Mouse (Mus musculus) embryo, embryonic 11 days (tissue): ENCODE results near the gene Cav3.
A peak's percentile ranks its signal among the peaks of the same experiment; 100 is the strongest.

Source experiments
- DNase-seq: peaks from one replicate; pipeline ENCODE4 v3.0.0-alpha.2; 2015

Cav3 gene

DNA sequence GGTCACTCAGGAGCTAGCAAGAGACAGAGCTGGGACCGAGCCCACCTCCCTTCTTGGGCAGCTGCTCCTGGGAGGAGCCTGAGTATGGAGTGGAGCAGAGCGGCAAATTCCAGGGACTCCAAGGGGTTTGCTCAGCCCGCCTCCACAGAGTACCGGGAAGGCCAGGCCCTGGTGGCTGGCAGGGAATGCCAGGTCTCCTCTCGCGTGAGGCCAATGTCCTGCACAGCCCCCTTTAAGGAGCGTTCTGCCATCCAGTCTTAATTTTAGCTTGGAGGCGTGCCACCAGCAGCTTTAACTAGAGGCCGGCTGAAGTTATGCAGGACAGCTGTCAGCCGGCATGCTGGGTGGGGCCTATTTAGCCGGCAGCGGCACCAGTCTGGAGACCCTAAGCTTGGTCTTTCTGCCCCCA, at the start of gene Cav3:
TSS of gene Cav3 (plus strand) at position 165 of the 409 bp plus-strand sequence.
- DNase-seq, result peak; percentile 3

DNA sequence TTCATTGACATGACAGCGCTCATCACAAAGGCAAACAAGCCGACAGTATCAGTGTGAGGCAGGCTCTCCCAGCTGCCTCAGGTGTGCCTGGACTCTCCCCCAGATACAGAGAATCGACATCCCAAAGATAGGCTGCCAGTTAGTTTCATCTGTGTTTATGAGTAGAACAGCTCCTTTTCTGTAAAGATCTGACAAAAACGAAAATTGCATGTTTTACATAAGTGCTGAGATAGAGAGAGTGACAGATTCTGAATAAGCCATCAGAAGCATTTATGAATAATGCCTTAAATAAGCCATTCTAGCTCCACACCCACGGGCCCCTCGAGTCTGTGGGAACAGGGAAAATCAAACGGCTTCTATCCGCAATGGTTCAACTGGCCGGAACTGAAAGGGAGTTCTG, 40.0 kb upstream of the Cav3 start:
- DNase-seq, result no peak

DNA sequence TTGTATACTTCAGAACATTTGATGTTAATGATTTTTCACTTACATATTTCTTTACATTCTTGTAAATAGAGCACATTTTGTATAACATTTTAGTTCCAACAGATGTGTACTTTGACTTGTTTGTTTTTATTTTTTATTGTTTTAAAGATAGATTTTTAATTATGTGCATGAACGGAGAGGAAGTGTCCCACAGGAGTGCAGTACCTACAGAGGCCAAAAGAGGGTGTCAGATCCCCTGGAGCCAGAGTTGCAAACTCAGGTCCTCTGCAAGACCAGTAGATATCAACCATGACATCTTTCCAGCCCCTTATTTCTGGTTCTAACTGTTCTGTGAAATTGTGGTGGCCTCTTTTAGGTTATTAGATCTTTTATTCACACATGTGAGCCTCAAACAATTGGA, 38.4 kb upstream of the Cav3 start:
- DNase-seq, result no peak

DNA sequence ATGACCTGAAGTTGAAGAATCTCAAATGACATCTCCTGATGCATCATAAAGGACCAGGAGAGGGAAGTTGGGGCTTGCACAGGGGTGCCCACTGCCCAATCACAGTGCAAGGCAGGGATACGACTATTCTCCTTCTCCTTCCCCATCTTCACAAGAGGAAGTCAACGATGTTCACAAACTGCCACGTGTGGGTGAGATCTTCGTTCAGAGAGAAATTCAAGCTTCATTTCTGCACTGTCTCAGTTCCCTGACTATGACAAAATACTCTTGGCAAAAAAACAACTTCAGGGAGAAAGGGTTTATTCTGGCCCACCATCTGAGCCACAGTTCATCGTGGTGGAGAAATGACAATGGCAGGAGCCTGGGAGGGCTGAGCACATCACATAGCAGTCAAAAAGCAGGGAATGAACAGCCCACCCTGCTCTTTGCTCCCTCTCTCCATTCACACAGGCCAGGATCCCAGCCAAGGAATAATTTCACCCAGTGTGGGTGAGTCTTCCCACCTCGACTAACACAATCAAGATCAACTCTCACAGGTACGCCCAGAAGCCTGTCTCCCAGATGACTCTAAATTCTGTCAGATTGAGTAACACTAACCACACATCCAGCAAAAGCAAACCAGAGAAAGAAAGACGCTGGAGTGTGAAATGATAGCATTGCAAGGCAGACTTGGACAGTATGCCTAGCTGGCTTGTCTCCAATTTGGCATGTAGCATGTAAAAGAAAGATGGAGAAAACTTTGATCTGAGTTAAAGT, 35.4 kb upstream of the Cav3 start:
- no peak for DNase-seq

DNA sequence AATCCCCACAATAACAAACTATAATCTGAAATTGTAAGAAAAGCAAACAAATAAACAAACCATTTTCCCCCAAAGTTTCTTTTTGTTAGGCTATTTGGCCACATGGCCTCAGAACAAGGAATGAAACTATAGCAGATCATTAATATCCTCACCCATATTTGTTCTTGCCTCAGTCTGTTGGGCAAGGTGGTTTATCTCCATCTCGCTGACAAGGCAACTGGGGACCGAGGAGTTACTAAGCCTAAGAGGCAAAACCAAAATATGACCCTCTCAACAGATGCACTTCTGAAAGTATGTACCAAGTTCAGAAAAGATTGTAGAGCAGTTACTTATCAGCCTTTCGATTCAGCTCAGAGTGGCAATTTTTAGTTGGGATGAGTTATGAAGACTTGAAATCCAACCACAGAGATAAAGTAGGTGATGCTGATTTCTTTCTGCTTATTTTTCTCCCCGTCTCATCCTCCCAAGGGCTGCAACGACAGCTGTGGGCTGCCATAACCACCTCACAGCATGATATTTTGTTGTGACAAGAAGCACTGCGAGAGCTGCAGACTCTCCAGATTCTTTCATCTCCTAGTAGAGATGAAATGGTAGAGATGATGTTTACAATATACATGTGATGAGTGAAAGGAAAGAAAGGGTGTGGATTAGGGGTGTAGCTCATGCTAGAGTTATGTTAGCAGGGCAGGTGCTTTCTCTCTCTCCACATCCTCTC, 33.1 kb upstream of the Cav3 start:
- no peak for DNase-seq

DNA sequence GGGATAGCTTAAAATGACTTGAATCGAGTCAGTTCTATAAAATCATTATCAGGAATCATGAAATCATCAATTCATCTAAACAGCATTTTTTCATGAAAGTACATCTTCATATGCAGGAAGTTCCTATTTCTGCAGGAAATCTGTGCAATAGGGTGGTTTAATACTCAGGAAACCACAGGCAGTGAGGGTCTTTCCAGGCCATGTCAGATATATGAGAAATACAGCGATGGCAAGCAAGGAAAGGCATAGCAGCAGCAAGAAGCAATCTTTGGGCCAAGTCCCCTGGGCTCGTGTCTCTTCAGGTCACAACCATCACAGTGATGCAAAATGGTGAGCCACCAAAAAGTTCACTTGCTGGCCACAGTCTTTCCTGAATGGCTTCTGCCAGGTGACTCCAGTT, 13.6 kb upstream of the Cav3 start:
- no peak for DNase-seq

DNA sequence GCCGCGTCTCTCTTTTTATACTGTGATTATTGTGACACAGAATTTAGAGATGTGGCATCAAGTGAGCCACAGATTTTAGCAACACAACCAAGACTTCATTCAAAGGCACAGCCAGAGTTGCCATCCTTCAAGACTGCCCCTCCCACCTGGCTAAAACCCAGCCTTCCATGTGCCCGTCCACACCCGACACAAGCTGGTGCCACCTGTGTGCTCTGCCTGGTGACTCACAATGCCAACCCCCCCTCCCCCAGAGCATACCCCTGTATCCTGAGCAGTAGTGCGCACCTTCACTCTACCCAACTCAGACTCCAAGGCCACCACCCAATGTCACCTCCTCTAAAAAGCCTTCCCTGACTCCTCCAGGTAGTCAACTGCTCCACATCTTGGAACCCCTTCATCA, 2.2 kb downstream of the Cav3 start:
- no peak for DNase-seq

DNA sequence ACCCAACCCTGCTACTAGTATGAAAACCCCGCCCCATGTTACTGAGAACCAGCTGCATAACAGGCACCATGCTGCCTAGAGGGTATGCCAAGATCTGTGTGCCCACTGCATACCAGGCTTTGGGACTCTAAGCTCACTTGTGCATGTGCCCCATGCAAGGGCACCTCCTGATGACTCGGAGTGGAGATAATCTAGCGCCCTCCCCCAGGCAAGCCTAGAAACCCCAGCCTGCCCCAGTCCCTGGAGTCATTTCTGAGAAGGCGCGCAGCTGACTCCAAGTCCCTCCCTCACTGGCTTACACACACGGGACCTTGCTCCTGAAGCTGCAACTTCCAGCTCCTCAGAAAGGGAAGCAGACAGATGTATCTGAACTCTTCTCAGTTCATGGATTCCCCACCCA, 4.0 kb downstream of the Cav3 start:
- no peak for DNase-seq

DNA sequence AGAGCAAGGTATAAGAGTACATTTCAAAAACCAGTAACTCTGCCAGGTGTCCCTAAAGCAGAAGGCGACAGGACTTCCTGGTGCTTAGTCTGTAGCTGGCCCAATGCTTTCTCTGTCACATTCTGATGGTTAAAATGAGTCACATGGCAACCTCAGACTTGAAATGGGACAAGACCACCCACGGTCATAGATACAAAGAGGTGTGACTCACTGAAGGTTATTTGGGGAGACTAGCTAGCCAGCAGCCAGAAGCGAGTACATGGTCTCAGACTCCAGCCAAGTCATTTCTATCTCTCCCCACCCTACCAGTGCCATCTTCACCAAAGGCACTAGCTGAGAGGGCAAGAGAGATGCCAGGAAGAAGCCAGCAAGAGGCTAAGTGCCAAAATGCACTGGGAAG, 6.1 kb downstream of the Cav3 start:
- DNase-seq, result no peak

DNA sequence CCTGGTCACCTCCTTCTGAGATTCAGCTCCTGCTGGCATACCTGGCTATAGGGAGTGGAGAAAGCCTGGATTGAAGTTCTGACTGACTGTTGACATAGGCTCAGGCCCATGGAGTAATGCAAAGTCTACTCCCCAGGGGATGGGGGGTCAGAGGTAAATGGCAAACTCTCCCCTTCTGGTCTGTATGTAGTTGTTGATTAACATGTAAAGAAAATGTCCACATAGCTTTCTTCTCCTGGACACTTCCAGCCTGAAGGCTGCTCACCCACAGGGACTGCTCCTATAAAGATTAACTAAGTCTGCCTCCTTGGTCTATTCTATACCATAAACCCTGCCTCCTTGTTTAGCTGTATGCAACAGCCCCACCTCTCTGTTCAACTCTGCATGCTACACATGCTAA, 6.7 kb downstream of the Cav3 start:
- no peak for DNase-seq

DNA sequence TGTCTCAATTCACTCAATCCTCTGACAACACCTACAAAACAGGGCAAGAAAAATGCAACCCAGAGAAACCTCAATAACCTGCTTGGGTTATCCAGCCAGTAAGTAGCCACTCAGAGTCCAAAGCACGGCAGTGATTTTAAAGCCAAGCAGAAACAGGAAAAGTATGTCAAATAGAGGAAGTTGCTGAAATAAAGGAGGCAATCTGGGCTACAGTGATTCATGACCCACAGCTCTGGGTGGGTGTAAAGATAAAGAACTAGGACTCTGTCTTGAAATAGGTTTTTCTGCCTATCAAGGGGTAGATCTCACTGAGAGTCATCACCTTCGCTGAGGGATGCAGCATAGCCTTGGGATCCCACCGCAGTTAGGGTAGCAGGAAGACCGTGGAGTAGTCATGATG, 12.3 kb downstream of the Cav3 start:
- no peak for DNase-seq

DNA sequence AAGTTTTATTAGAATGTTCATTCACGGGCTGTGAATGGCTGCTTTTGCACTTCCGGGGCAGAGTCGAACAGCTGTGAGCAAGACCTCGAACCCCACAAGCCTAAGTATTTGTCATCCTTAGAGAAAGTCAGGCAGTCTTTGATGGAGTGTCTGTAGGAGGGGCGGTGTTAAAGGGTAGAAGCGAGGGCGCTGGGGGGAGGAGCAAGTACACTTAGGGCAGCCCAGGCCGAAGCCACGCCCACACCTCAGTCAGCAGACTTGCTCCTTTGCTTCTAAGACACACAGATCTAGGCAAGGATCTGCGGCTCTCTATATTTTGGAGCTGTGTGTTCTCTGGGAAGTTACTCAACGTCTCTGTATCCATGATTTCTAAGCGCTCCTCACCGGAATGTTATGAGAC, 20.6 kb downstream of the Cav3 start:
- DNase-seq, result peak; percentile 34

DNA sequence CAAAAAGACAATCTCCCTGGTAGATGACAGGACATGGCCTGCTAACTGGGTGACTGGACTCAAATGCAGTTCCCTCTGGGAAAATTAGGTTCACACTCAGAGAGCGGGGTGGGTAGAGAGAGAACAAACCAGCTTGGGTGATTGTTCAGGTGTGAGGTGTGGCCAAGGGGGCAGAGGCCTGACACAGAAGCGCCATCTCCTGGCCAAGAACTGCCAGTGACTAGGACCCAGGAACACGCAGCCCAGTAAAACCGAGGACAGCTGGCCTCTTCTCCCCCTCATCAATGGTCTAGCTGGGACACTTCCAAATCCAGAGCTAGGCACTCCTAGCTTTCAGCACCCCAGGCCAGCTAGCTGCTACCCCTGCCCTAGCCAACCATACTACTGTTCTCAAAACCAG, 25.0 kb downstream of the Cav3 start:
- peak; percentile 62 for DNase-seq

DNA sequence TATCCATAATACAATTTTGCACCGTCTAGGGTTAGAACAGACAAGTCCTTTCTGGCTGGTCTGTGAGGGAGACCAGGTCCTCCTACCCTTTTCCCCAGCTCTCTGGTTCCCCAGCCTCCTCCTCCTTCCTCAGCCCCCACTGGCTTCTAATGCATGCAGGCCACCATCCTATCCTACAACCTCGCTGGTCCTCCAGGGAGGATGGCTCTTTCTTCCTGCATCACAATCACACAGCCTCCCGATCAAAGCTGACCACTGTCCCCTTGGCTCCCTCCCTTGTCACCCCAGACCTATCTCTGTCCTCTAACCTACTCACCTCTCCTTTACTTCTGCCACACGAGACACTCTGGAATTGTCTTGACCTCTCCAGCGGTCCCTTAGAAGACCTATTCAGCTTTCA, 28.7 kb downstream of the Cav3 start:
- DNase-seq, result no peak

DNA sequence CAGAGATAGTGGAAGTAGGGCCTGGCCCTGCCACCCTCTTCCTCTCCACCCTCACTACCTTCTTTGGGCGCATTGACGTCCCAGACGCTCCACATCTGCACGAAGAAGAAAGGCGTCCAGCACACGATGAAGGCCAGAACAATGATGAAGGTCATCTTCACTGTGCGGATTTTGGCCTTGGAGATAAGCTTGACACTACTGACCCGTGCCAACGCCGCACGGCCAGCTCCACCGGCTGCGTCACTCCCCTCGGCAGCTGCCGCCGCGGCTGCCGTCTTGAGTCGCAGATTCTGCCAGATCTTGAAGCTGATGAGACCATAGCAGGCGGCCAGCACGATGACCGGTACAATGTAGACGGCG, 29.5 kb downstream of the Cav3 start:
- no peak for DNase-seq

DNA sequence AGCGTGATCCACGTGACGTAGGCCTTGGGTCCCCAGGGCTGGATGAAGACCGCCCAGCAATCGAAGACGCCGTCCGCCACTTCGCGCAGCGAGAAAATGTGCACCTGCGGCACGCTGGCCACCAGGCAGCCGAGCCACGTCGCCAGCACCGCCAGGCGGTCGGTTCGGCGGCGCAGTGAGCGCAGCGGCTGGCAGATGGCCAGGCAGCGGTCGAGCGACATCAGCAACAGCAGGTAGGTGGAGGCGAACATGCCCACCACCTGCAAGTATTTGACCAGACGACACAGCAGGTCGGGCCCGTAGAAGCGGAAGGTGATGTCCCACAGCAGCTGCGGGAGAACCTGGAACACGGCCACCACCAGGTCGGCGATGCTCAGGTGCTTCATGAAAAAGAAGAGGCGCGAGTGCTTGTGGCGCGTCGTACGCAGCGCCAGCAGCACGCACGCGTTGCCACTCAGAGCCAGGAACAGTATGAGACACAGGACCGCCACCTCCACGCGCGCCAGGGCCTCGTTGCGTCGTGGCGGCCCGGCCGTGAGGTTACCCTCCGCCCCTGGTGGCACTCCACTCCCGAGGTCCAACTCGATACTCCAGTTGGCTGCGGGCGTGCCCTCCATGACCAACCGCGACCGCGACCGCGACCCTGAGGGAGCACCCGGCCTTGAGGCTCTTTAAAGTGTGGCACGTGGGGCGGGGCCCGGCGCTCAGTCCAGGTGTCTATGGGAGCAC, 30.0 kb downstream of the Cav3 start:
- peak; percentile 42 for DNase-seq

DNA sequence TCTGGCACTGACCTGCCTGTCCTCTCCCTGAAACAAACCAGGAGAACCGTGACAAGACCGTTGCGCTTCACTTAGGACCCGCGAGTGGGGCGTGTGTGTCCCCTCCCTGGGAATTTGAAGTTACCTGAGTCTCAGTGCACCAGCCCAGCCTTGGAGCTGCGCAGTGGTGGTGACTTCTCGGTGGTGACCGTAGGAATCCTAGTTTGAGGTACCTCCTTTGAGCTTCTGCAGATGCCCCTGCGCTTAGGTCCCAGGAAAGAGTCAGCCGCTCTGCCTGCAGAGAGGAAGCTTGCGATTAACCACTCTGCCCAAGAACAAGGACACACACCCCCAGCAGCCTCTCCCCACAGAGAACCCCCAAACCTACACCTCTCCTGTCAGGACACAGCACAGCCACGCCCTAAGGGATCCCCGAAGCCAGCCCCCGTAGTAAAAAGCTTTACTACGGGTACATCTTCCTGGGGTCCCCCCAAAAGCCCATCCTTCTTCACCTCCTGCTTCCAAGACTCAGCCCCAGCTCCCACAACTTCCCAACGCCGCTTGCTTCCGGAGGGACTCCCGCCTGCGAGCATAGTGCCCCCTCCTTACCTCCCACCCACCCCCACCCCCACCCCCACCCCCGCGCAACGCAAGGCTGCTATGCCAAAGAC, 30.7 kb downstream of the Cav3 start, which contains the start of gene Oxtr:
TSS of gene Oxtr (minus strand) at position 34 of the 650 bp plus-strand sequence.
- no peak for DNase-seq

DNA sequence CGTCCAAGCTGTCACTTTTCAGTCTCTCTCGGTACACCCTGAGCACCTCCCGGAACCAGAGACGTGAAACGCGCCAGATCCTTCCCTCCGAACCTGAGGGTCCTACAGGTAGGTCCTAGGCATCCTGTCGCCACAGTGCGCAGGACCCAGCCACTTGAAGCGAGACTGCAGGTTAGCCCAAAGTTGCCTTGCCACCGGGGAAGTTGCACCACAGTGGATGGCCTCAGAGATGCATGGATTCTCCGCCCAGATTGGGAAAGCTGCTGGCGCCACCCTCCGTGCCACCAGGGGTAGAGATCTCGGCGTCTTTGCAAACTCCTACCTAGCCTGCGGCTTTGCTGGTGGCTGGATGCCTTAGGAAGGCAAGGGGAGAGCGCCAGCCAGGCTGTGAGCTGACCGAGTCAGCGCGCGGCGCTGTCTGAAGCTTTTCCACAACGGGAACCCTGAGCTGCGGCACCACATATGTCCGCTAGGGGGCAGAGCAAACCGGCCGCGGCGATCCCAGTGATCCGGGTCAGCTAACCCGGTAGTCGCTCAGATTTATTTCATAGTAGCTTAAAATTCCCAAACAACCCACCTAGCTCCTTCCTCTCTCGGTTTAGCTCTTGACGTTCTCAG, 31.4 kb downstream of the Cav3 start:
- DNase-seq, result peak; percentile 88

DNA sequence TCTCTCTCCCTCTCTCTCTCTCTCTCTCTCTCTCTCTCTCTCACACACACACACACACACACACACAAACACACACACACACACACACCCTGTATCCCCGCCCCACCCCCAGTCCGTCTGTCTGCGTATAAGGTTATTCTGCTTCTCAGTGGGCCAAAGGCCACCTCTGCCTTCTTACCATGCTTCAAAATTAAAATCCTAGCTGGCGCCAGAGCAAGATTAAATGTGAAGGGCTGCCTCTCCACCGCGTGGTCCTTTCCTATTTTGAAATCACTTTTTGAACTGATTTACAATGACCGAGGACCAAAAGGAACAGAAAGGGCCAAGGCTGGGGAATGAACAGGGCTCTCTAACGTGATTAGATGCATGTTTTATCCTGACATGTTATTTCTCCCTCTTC, 32.2 kb downstream of the Cav3 start:
- no peak for DNase-seq

DNA sequence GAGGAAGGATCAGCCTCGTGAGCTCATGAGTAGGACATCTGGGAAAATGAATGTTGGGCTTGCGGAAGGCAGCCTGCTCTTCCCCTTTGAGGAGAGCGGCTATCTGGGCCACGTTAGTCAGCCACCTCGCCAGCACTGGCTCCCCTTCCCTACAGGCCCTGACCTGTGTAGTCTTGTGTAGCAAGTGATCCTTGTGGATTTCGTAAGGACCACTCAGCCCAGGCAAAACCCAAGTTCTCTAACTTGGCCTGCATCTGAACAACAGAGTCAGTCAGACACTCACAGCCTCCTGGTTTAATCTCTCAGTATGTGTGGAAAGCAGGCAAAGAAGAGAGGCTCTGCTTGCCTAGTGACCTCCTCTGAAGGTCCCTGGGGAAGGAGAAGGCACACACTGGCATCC, 33.4 kb downstream of the Cav3 start:
- DNase-seq, result no peak

DNA sequence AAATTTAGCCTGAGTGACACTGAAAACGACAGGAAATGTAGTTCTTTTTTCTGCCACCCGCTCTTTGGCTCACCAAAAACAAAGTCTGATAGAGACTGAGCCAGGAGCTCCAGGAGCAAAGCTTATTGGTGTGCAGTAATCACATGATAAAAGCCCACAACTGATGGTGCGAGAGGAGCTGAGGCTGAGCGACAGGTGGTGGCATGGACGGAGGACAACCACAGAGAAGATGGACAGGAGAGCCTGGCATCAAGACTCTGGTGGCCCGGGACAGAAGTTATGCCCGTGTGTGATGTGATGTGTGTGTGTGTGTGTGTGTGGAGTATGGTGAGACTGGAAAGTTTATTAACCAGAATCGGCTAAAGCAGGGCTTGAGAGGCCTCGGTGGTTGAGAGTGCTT, 34.1 kb downstream of the Cav3 start:
- DNase-seq, result no peak

DNA sequence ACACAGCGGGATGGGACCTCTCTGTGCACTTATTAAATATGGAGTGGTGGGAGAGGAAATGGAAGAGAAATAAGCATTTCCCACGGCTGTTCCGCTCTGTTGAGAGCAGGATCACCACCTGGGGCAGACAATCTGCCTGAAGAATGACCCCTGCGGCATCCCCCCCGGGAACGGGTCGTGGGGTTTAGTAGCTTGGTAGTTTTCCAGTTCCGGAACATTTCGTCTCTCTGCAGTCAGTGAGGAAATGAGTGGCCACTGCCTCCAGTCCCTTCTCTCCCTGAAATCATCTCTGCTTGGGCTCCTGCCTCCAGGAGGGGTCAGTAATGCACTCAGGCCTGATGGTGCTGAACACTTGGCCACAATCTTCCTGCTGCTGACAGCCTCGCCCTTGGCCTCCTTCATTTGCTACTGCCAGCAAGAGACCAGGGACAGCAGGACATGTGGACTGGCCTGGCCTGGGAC, 35.3 kb downstream of the Cav3 start:
- peak; percentile 52 for DNase-seq

DNA sequence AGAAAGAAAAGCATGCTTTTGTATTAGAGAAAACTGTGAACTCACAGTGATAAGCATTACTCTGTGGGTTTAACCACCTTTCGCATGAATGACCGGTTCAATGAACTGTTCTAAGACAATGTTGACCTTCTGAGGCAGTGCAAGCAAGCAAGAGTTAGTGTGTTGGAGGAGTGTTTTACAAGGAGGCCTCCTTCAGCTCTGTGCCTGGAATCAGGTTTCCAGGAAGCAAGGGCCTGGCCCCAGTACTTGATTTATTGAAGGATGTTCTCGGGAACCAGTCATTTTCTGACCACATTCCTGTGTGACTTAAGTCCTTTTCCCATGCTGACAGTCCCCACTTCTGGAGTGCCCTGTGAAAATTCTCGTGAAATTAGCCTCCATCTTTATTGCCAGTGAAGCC, 35.9 kb downstream of the Cav3 start:
- DNase-seq, result peak; percentile 46
